Mouse (Mus musculus): Measurements from ENCODE around the gene Rsph3b.

GRCm38 (mm10) chr17:6868810-6869209 is 79.7 kb downstream of the Rsph3b start:
- no peak for TF ChIP-seq CTCF (IDR thresholded peaks at IDR 0.05; ENCODE audit: borderline replicate concordance, extremely low read depth, insufficient read depth, insufficient read length)
- no peak for TF ChIP-seq POLR2A (IDR thresholded peaks at IDR 0.05; ENCODE audit: borderline replicate concordance, extremely low read depth, insufficient read depth, insufficient read length, poor library complexity, severe bottlenecking)
